Mouse (Mus musculus) heart, postnatal 0 days (tissue): Measurements from ENCODE around the gene Cse1l. TPM values are rescaled to one million over a fixed set of nuclear protein-coding genes. Genes with fewer than 3 reads are reported as not detected.

Experiments used
- ATAC-seq: fragments of 200-750 bp; cut with Nextera tagmentation; 2 replicates; pipeline ENCODE4 v1.8.0; 2017; ENCODE audit warnings: low read depth, moderate number of reproducible peaks, moderate library complexity; ENCODE audit not compliant: insufficient read depth
- DNase-seq: peaks from one replicate; pipeline ENCODE4 v3.0.0-alpha.2; 2016; ENCODE audit warnings: low spot score
- H3K27ac ChIP-seq: fragments of 300-500 bp; sonication (generic); 2 replicates; pipeline ENCODE4 v1.5.1; 2014; ENCODE audit warnings: low read depth, mild to moderate bottlenecking
- H3K27me3 ChIP-seq: fragments of 300-500 bp; sonication (generic); 2 replicates; pipeline ENCODE4 v1.6.1; 2014; ENCODE audit warnings: low read length, mixed read lengths; ENCODE audit not compliant: control insufficient read depth, insufficient read depth
- H3K36me3 ChIP-seq: fragments of 300-500 bp; sonication (generic); replicated peaks from 2 replicates; pipeline ENCODE4 v1.6.1; 2014; ENCODE audit warnings: low read length, mixed read lengths; ENCODE audit not compliant: control insufficient read depth, insufficient read depth
- H3K4me1 ChIP-seq: fragments of 300-500 bp; sonication (generic); 2 replicates; pipeline ENCODE4 v1.6.1; 2014; ENCODE audit warnings: antibody characterized with exemption; ENCODE audit not compliant: control insufficient read depth, insufficient read depth
- H3K4me2 ChIP-seq: fragments of 300-500 bp; sonication (generic); 2 replicates; pipeline ENCODE4 v1.6.1; 2014; ENCODE audit warnings: low read depth, mild to moderate bottlenecking, low read length, moderate library complexity
- H3K4me3 ChIP-seq: fragments of 300-500 bp; sonication (generic); 2 replicates; pipeline ENCODE4 v1.5.1; 2014; ENCODE audit warnings: low read depth, low read length
- H3K9ac ChIP-seq: fragments of 300-500 bp; sonication (generic); replicated peaks from 2 replicates; pipeline ENCODE4 v1.6.1; 2014; ENCODE audit warnings: low read depth, low read length, mixed read lengths
- H3K9me3 ChIP-seq: fragments of 300-500 bp; sonication (generic); replicated peaks from 2 replicates; pipeline ENCODE4 v1.6.1; 2016; ENCODE audit warnings: low read length; ENCODE audit not compliant: control insufficient read depth
- CTCF ChIP-seq: IDR thresholded peaks from 2 replicates; pipeline ENCODE4 v1.5.1; 2016; ENCODE audit warnings: antibody characterized with exemption, control low read depth, low read depth
- EP300 ChIP-seq: IDR thresholded peaks from 2 replicates; pipeline ENCODE4 v1.6.1; 2016; ENCODE audit warnings: antibody characterized with exemption, low read depth
- WGBS: fragments of 180-500 bp; shearing (Covaris S2); extraction: QIAGEN DNeasy Blood & Tissue Kit; methylation state at CpG from one replicate; pipeline ENCODE4 v1.1.7; 2014; 5-methylcytosine and 5-hydroxymethylcytosine counted together
- polyA plus RNA-seq: library from polyadenylated mRNA; unstranded; fragments of >200 nt; fragmentation: Nextera tagmentation; extraction: Ambion mirVana; gene quantifications from 2 replicates; pipeline ENCODE4 v1.2.1, GENCODE M21; 2015
- total RNA-seq: library from RNA; depleted of rRNA; stranded (reverse); fragments of >200 nt; gene quantifications from 2 replicates; pipeline ENCODE4 v1.2.3, GENCODE M21; 2014; ENCODE audit warnings: low replicate concordance

Cse1l gene
- total and polyA plus RNA-seq, 2 experiments from 2014 or later, result 41.2 to 64.2 TPM

DNA sequence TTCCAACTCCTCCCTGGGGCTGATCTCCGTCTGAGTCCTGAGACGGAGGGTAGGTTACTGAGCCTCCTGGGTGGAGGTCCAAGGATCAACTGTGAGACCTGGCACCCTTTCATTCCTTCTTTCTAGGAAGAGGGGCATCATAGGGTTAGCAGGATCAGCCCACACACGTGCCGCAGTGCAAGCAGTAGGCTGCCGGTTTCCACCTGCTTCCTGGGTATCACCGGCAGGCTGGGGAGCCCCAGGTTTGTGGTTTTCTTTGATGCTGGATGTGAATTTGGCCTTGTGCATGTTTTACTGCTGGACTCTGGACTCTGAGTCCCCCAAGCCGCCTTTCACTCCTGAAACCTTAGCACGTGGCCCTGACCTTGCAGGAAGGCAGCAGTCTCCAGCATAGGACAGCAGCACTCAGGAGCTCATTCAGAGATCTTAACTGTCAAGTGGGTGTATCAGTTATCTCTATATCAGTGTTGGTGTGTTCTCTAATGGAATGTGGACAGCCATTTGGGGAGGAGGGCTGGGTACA is 13.6 kb upstream of the Cse1l start:
- Histone ChIP-seq H3K9ac (no peak overlapping the region), H3K27ac (no peak overlapping the region), H3K4me3 (no peak overlapping the region), H3K4me1 (no peaks in the 10 kb centered on the region), H3K36me3 (peaks cover 81% of the 10 kb centered on the region), H3K27me3 (no peaks in the 10 kb centered on the region), H3K9me3 (no peaks in the 10 kb centered on the region), H3K4me2 (no peak overlapping the region)
- WGBS, result 91% methylated on average over 8 of the region's 8 CpGs
- no peak for ATAC-seq
- no peak for DNase-seq
- TF ChIP-seq CTCF (no peak), EP300 (no peak)

DNA sequence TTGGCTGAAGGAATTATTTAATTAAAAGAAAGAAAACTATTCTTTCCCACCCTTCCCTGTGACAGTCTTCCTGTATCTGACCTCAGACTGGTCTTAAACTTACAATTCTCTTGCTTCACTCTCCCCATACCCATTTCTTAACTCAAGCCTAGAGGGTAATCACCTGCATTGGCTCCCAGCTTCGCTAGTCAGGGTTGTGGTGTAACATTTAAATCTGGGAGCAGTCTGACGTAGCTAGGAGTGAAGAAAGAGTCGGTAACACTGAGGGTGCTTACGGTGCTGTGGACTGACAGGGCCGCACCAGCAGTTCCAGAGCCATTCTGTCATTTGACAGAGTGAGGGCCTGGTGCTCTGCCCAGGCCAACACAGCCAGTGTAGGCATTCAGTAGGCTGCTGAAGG is 12.8 kb upstream of the Cse1l start:
- Histone ChIP-seq H3K36me3 (peaks cover 76% of the 10 kb centered on the region), H3K4me2 (no peak overlapping the region), H3K27ac (no peak overlapping the region), H3K9ac (no peak overlapping the region), H3K9me3 (no peaks in the 10 kb centered on the region), H3K4me3 (no peak overlapping the region), H3K27me3 (no peaks in the 10 kb centered on the region), H3K4me1 (no peaks in the 10 kb centered on the region)
- TF ChIP-seq CTCF, result no peak
- WGBS, result 94% methylated on average over 5 of the region's 5 CpGs
- DNase-seq (no peak), ATAC-seq (no peak)

DNA sequence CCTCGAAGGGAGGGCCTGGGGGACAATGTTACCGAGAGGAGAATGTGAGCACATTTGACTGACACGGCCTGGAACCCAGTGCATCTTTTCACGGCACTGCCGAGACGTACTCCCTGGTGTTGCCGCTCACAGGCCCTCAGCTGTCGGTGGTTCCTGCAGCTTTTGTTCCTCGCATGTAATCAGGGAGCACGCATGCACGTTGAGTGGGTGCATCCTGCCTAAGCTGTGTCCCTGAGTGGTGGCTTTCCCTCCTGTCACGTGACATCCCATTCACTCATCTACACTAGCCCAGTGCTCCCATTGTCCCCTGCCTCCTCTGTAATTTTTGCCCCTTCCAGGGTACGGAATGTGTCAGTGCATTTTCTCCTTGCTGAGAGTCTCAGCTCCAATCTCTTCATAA is 9.5 kb upstream of the Cse1l start:
- no peak overlapping the region for H3K4me3 ChIP-seq
- no peak for TF ChIP-seq EP300
- no peaks in the 10 kb centered on the region for H3K4me1 ChIP-seq
- 83% methylated on average over 13 of the region's 13 CpGs for WGBS
- no peaks in the 10 kb centered on the region for H3K9me3 ChIP-seq
- no peak for ATAC-seq
- H3K36me3 ChIP-seq, result peaks cover 57% of the 10 kb centered on the region
- DNase-seq, result no peak
- no peak overlapping the region for H3K4me2 ChIP-seq
- H3K27me3 ChIP-seq, result no peaks in the 10 kb centered on the region
- no peak overlapping the region for H3K27ac ChIP-seq
- H3K9ac ChIP-seq, result no peak overlapping the region

DNA sequence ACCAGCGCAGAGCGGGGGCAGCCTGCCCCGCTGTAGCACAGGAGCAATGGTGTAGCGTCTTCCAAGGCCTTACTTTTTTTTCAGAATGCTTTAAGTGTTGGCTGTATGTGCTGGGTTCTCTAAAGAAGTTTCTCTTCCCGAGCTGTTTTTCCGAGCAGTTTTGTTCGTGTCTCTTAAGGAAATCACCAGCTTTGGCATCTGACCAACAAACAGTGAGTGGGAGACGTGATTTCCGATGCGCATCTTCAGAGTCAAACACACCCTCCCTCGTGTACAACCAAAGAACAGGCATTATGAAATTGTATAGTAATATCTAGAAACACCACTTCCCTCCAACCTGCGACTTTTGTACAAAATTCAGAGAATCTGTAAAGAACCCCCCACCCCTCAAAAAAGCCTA is 8.9 kb upstream of the Cse1l start:
- Histone ChIP-seq H3K27ac (no peak overlapping the region), H3K9me3 (no peaks in the 10 kb centered on the region), H3K4me3 (no peak overlapping the region), H3K9ac (no peak overlapping the region), H3K4me2 (no peak overlapping the region), H3K36me3 (peaks cover 51% of the 10 kb centered on the region), H3K27me3 (no peaks in the 10 kb centered on the region), H3K4me1 (no peaks in the 10 kb centered on the region)
- ATAC-seq, result no peak
- DNase-seq, result no peak
- no peak for TF ChIP-seq EP300
- TF ChIP-seq CTCF, result no peak
- WGBS, result 72% methylated on average over 12 of the region's 12 CpGs

DNA sequence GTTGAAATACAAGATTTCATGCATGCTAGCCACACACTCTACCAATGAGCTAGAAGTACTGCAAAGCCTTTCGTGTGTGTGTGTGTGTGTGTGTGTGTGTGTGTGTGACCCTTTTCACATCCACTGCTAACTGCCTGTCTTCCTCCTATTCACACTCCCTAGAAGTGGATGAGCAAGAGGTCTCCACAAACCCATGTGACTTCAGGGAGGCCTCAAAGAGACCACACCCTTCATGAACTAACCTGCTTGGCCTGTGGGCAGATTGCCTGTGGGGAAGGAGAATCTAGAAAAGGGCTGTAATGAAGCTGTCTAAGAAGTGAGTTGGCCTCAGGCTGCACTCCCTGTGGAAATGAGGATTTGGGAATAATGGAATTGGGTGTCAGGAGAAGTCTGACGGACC is 6.7 kb upstream of the Cse1l start:
- peaks cover 29% of the 10 kb centered on the region for H3K36me3 ChIP-seq
- no peaks in the 10 kb centered on the region for H3K9me3 ChIP-seq
- TF ChIP-seq EP300, result no peak
- TF ChIP-seq CTCF, result no peak
- no peak overlapping the region for H3K4me2 ChIP-seq
- WGBS, result 89% methylated on average over 2 of the region's 2 CpGs
- no peak overlapping the region for H3K4me3 ChIP-seq
- DNase-seq (no peak), ATAC-seq (no peak)
- H3K9ac ChIP-seq, result no peak overlapping the region
- no peaks in the 10 kb centered on the region for H3K27me3 ChIP-seq
- H3K4me1 ChIP-seq, result no peaks in the 10 kb centered on the region
- H3K27ac ChIP-seq, result no peak overlapping the region

DNA sequence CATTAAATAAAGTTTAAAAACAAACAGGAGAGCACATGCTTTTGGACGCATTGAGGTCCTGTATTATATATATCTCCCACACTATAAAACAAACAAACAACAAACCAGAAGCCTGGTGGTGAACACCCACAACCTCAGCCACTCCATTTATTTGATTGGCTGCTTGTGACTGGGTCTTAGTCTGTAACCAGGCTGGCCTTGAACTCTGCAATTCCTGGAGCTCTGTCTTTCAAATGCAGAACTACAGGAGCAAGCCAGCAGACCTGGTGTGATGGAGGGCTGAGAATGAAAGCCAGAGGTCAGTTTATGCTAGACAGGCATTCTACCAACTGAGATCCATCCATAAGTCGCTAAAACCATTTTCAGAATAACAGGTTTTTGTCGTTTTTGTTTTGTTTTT is 6.1 kb upstream of the Cse1l start:
- Histone ChIP-seq H3K27ac (no peak overlapping the region), H3K36me3 (peaks cover 23% of the 10 kb centered on the region), H3K9ac (no peak overlapping the region), H3K4me3 (no peak overlapping the region), H3K4me1 (no peaks in the 10 kb centered on the region), H3K27me3 (no peaks in the 10 kb centered on the region), H3K9me3 (no peaks in the 10 kb centered on the region), H3K4me2 (no peak overlapping the region)
- DNase-seq, result no peak
- no peak for TF ChIP-seq CTCF
- TF ChIP-seq EP300, result no peak
- WGBS, result 71% methylated on average over 3 of the region's 3 CpGs
- no peak for ATAC-seq
